Mouse (Mus musculus) right cerebral cortex, postnatal 25 days (tissue): Measurements from ENCODE around the gene Mrrf.

Experiments
- DNase-seq: peaks from one replicate; pipeline ENCODE4 v3.0.0; 2022

Mrrf gene

GRCm38 (mm10) chr2:36202611-36202880, 66.4 kb downstream of the Mrrf start:
- no peak for DNase-seq

GRCm38 (mm10) chr2:36203011-36203825, 67.0 kb downstream of the Mrrf start:
- DNase-seq, result peak; percentile 59

GRCm38 (mm10) chr2:36204595-36204994, 68.4 kb downstream of the Mrrf start:
- DNase-seq, result no peak

- DNase-seq, result no peak
These were observed 70.9 kb downstream of the Mrrf start for GRCm38 (mm10) chr2:36207071-36207470.

- no peak for DNase-seq
These were observed 74.6 kb downstream of the Mrrf start for GRCm38 (mm10) chr2:36210796-36211195.

- no peak for DNase-seq
These were observed 75.6 kb downstream of the Mrrf start for GRCm38 (mm10) chr2:36211785-36212184.

GRCm38 (mm10) chr2:36213108-36213507, 76.9 kb downstream of the Mrrf start:
- DNase-seq, result no peak

GRCm38 (mm10) chr2:36214023-36214422, 77.8 kb downstream of the Mrrf start:
- DNase-seq, result peak; percentile 82

GRCm38 (mm10) chr2:36214425-36214824, 78.2 kb downstream of the Mrrf start:
- no peak for DNase-seq

GRCm38 (mm10) chr2:36215203-36215739, 79.1 kb downstream of the Mrrf start:
- no peak for DNase-seq

- DNase-seq, result no peak
These were observed 80.4 kb downstream of the Mrrf start for GRCm38 (mm10) chr2:36216546-36216945.

GRCm38 (mm10) chr2:36216953-36217573, 80.9 kb downstream of the Mrrf start:
- no peak for DNase-seq

GRCm38 (mm10) chr2:36217692-36218233, 81.6 kb downstream of the Mrrf start:
- DNase-seq, result no peak

GRCm38 (mm10) chr2:36220106-36220505, 83.9 kb downstream of the Mrrf start:
- no peak for DNase-seq

GRCm38 (mm10) chr2:36220891-36221290, 84.7 kb downstream of the Mrrf start:
- no peak for DNase-seq

- DNase-seq, result no peak
These were observed 86.1 kb downstream of the Mrrf start for GRCm38 (mm10) chr2:36222168-36222848.

GRCm38 (mm10) chr2:36223436-36223835, 87.2 kb downstream of the Mrrf start:
- DNase-seq, result no peak

GRCm38 (mm10) chr2:36224153-36224552, 88.0 kb downstream of the Mrrf start:
- DNase-seq, result no peak

GRCm38 (mm10) chr2:36224599-36224998, 88.4 kb downstream of the Mrrf start:
- no peak for DNase-seq

- peak; percentile 38 for DNase-seq
These were observed 94.2 kb downstream of the Mrrf start, which contains the start of gene Ptgs1 for GRCm38 (mm10) chr2:36230366-36230765. TSS of gene Ptgs1 (plus strand) at chr2:36230426.

- no peak for DNase-seq
These were observed 94.8 kb downstream of the Mrrf start for GRCm38 (mm10) chr2:36230967-36231366.

GRCm38 (mm10) chr2:36234526-36235368, 98.6 kb downstream of the Mrrf start:
- DNase-seq, result no peak
